Mouse (Mus musculus): ENCODE data around the gene Msh4.

DNA sequence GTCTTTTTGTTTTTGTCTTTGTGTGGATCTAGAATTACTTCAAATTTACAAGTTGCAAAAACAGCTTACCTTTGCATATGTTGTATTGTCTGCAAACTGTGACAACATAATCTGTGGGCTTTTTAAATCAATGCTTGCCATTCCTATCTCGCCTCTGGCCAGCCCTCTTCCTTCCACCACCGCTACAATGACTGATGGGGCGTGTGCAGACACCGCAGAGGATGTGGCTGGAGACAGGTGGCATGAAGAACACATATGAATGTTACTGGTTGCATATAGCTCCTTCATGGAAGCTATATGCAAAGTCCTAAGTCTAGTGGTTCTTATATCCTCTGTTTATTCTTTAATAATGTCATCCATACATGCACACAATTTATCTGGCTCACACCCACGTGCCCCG, 8.7 kb downstream of the Msh4 start:
- TF ChIP-seq MAFK (IDR thresholded peaks at IDR 0.05; ENCODE audit: insufficient replicate concordance, low read length) (no peak), MAZ (IDR thresholded peaks at IDR 0.05; ENCODE audit: low read depth, low read length) (no peak), POLR2A (IDR thresholded peaks at IDR 0.05; ENCODE audit: low read depth, low read length) (no peak), ZKSCAN1 (IDR thresholded peaks at IDR 0.05; ENCODE audit: borderline replicate concordance, low read depth, low read length) (no peak)
